Mouse (Mus musculus) ES-E14 (cell line): Measurements from ENCODE around the gene Mical2. TPM values are rescaled to one million over a fixed set of nuclear protein-coding genes. Genes with fewer than 3 reads are reported as not detected.

ENCODE experiments used
- DNase-seq: peaks from one replicate; pipeline ENCODE4 v3.0.0-alpha.2; 2013; ENCODE audit warnings: low read depth, low spot score
- H3K27ac ChIP-seq: 2 replicates; pipeline ENCODE4 v1.5.1; 2012; ENCODE audit warnings: low read depth, mild to moderate bottlenecking, low read length, moderate library complexity, mixed read lengths; ENCODE audit not compliant: poor library complexity, insufficient read depth, severe bottlenecking
- H3K36me3 ChIP-seq: 2 replicates; pipeline ENCODE4 v1.6.1; 2012; ENCODE audit warnings: mild to moderate bottlenecking, low read length, moderate library complexity, mixed read lengths; ENCODE audit not compliant: control insufficient read depth, poor library complexity, insufficient read depth, severe bottlenecking
- H3K4me1 ChIP-seq, 2 experiments: fragments of 150-350 bp in 1 of 2; sonication (generic) in 1 of 2; 2 replicates each; pipeline ENCODE4 v1.6.1; 2012; ENCODE audit warnings: low read length in 2 of 2, mild to moderate bottlenecking in 1 of 2, mixed read lengths in 1 of 2; ENCODE audit not compliant: control insufficient read depth in 2 of 2, insufficient read depth in 2 of 2, poor library complexity in 1 of 2
- H3K4me3 ChIP-seq, 2 experiments: fragments of 150-350 bp in 1 of 2; sonication (generic) in 1 of 2; 2 replicates each; pipeline ENCODE4 v1.5.1; 2012; ENCODE audit warnings: low read length in 2 of 2, low read depth in 1 of 2, mild to moderate bottlenecking in 1 of 2, mixed read lengths in 1 of 2; ENCODE audit not compliant: insufficient read depth in 1 of 2, poor library complexity in 1 of 2, severe bottlenecking in 1 of 2
- H3K9ac ChIP-seq: 2 replicates; pipeline ENCODE4 v1.6.1; 2012; ENCODE audit warnings: low read depth, mild to moderate bottlenecking, low read length, mixed read lengths; ENCODE audit not compliant: poor library complexity, insufficient read depth, severe bottlenecking
- H3K9me3 ChIP-seq: fragments of 150-350 bp; sonication (generic); 2 replicates; pipeline ENCODE4 v1.6.1; 2012; ENCODE audit warnings: low read depth, mild to moderate bottlenecking, low read length; ENCODE audit not compliant: control insufficient read depth, insufficient read depth
- CHD2 ChIP-seq: IDR thresholded peaks from 2 replicates; pipeline ENCODE4 v1.6.1; 2014; ENCODE audit warnings: mild to moderate bottlenecking, low read depth, low read length, inconsistent platforms
- HCFC1 ChIP-seq: IDR thresholded peaks from 2 replicates; pipeline ENCODE4 v1.6.1; 2012; ENCODE audit warnings: low read length, inconsistent platforms, borderline replicate concordance; ENCODE audit not compliant: insufficient read depth
- MAFK ChIP-seq: IDR thresholded peaks from 2 replicates; pipeline ENCODE4 v1.6.1; 2014; ENCODE audit warnings: mild to moderate bottlenecking, low read depth, low read length, inconsistent platforms; ENCODE audit not compliant: insufficient read depth
- ZC3H11A ChIP-seq: IDR thresholded peaks from 2 replicates; pipeline ENCODE4 v1.6.1; 2012; ENCODE audit warnings: low read depth, mild to moderate bottlenecking, inconsistent platforms, low read length, borderline replicate concordance
- ZNF384 ChIP-seq: IDR thresholded peaks from 2 replicates; pipeline ENCODE4 v1.6.1; 2012; ENCODE audit warnings: low read depth, low read length, inconsistent platforms
- in situ Hi-C, 2 experiments: fragments of 600-800 bp; cut with MboI; formaldehyde crosslinking; loops; one replicate each; pipeline ENCODE4 v1.15.1; 2025; ENCODE audit warnings: low sequenced_read_pairs in 2 of 2, inconsistent platforms in 1 of 2; ENCODE audit not compliant: unreplicated experiment in 2 of 2
- total RNA-seq: library from RNA; depleted of rRNA; stranded (reverse); fragments of 300-350 nt; gene quantifications from 2 replicates; pipeline ENCODE4 v1.2.3, GENCODE M21; 2012

The Mical2 gene
- total RNA-seq, 1 experiment, result 9.9 TPM

DNA sequence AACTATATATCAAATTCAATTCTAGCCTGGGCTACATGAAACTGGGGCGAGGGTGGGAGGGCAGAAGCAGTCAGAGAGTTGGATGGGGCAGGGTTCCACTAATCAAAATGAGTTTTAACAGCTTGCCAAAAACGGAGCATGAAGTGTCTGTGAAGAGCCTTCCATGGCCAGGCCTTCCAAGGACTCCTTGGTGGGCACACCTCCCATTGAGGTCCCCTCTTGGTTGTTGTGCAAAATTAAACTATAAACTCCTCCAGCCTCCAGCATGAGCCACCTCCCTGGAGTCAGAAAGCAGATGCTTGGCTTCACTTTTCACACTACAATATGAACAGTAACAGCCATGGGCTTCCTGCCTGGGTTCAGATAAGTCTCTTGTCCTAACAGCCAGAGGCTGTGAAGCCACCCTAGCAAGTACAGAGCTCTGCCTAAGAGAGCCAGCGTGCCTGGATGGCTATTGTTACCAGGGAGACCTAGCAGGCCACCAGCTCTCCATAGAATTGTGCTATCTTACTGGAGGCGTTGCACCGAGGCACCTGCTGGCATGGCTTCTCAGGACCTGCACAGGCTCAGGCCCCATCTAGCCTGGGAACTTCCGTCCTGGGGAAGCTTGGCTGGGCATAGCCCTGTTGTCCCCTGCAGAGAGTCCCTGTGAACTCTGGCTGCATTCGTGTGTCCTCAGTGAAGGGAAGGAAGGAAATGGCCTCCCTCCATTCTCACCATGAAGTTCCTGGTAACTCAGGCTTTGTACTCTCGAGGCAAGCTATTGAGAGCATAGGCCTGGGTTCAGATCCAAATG lies 70.0 kb downstream of the Mical2 start:
- no peaks in the 10 kb centered on the region for H3K36me3 ChIP-seq
- H3K9ac ChIP-seq, result no peak overlapping the region
- H3K9me3 ChIP-seq, result no peaks in the 10 kb centered on the region
- H3K4me1 ChIP-seq, result no peaks in the 10 kb centered on the region
- H3K27ac ChIP-seq, result no peak overlapping the region
- no peak for DNase-seq
- in situ Hi-C loops, result no loop called here
- TF ChIP-seq CHD2, result no peak
- TF ChIP-seq ZC3H11A, result no peak
- TF ChIP-seq MAFK, result no peak
- TF ChIP-seq ZNF384, result no peak
- no peak for TF ChIP-seq HCFC1
- no peak overlapping the region for H3K4me3 ChIP-seq

DNA sequence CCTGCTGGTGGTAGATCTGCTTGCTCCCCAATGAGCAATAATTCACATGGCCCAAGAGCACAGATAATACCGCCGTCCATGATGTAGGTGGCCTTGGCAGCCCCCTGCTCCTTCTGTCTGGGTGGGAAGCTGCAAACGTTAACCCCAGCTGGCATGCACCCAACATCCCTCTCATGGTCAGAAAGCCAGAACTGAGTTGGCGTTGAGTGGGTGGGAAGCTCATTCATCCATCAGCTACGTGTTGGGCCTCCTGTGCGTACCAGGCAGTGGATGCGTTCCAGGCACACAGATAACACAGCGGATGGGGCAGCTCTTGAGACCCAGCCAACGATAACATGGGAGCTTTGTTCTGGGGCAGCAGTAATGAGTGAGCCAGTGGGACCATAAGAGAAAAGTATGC lies 72.4 kb downstream of the Mical2 start:
- H3K36me3 ChIP-seq, result no peaks in the 10 kb centered on the region
- in situ Hi-C loops, result no loop called here
- TF ChIP-seq ZNF384 (no peak), HCFC1 (no peak), CHD2 (no peak), ZC3H11A (no peak), MAFK (no peak)
- no peaks in the 10 kb centered on the region for H3K9me3 ChIP-seq
- no peak overlapping the region for H3K4me3 ChIP-seq
- H3K27ac ChIP-seq, result no peak overlapping the region
- DNase-seq, result no peak
- no peaks in the 10 kb centered on the region for H3K4me1 ChIP-seq
- no peak overlapping the region for H3K9ac ChIP-seq

DNA sequence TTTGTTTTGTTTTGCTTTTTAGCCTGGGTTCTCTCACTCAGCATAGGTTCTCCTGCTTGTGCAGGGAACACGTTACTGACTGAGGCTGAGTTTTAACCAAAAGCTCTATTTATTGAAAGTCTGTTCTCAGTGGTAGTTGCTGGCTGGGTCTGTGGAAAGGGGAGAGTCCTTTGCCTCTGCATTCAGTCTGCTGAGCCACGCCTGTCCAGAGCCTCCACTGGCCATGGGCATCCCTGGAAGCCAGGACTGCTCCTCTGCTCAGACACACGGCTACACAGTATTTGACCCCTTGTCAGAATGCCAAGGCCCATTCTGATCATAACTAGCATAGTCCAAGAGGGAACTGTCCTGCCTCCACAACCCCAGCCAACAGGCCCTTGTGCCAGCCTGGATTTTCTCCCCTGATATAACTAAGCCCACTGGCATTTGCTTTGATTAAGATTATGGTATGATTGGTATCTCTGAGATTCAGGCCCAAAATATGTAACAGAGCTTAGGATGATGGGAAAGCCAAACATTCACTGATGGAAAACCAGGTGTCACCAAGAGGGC lies 73.3 kb downstream of the Mical2 start:
- Histone ChIP-seq H3K9me3 (no peaks in the 10 kb centered on the region), H3K4me1 (no peaks in the 10 kb centered on the region), H3K4me3 (no peak overlapping the region), H3K36me3 (no peaks in the 10 kb centered on the region), H3K9ac (no peak overlapping the region), H3K27ac (no peak overlapping the region)
- TF ChIP-seq ZNF384, result no peak
- no peak for TF ChIP-seq ZC3H11A
- no peak for TF ChIP-seq MAFK
- no peak for TF ChIP-seq HCFC1
- no peak for TF ChIP-seq CHD2
- no peak for DNase-seq
- in situ Hi-C loops, result no loop called here

DNA sequence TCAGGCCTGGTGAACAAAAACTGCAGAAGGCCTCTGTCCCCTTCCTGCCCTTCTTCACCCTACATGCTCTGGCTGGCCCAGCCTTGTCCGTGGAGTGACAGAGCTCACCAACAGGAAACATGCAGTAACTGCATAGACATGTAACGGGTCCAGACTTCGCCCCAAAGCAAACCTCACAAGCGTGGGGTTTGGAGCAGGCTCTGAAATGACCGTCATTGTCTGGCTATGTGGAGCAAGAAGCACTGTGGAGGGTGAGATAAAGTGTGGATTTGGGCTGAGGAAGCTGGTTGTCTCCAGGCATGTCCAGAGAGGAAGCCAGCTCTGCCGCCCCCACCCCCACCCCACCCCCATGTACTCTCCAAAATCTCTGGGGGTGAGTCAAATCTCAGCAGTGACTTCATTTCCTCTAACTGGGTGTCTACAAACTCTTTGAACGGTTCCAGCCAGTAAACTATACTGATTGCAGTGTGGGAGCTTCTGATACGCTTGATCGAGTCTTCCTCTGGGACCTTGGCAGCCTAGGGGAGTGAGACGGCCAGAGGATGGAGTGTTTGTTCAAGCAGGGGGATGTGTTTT lies 74.0 kb downstream of the Mical2 start:
- Histone ChIP-seq H3K9me3 (no peaks in the 10 kb centered on the region), H3K36me3 (no peaks in the 10 kb centered on the region), H3K9ac (no peak overlapping the region), H3K27ac (no peak overlapping the region), H3K4me1 (no peaks in the 10 kb centered on the region), H3K4me3 (no peak overlapping the region)
- no peak for DNase-seq
- no peak for TF ChIP-seq CHD2
- no peak for TF ChIP-seq MAFK
- no peak for TF ChIP-seq ZC3H11A
- in situ Hi-C loops, result no loop called here
